Mouse (Mus musculus): ENCODE data around the gene Zfp949.

DNA sequence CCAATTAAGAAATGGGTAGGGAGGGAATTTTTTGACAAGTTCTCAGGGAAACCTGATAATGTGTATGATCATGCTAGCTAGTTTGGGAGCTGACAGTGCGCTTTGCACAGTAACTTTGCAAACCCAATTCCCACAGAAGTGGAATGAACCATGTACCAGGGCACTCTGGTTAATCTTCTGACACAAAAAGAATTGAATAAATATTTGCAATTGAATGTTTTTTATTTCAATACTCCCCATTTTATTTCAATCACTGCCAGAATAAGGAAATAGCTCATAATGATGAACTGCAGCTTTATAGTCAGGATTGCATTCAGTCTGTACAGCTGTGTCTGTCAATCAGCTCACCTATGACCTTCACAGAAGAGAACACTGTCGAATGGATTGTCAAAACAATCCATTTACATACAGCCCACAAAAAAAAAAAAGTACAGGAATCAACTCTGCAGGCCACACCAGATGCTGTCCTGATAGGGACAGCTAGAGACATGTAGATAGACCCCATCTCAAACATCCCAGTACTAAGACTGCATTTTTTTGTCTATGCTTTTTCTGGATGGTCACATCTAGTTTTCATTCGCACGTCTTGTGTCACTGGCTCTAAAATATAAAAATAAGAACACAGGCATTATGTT is 26.9 kb upstream of the Zfp949 start:
- no peak for TF ChIP-seq GATA2 (IDR thresholded peaks at IDR 0.05; ENCODE audit: borderline replicate concordance, low read depth, low read length)
- no peak for TF ChIP-seq CTCF (IDR thresholded peaks at IDR 0.05; ENCODE audit: low read depth, low read length)

All from G1E (cell line).